Mouse (Mus musculus) natural killer cell, adult 2 months (primary cell): ENCODE measurements around the gene Olfr1260.

ENCODE experiments used
- DNase-seq, 2 experiments: peaks; one replicate each; pipeline ENCODE4 v3.0.0; 2022; ENCODE audit warnings: low spot score in 2 of 2

The Olfr1260 gene

DNA sequence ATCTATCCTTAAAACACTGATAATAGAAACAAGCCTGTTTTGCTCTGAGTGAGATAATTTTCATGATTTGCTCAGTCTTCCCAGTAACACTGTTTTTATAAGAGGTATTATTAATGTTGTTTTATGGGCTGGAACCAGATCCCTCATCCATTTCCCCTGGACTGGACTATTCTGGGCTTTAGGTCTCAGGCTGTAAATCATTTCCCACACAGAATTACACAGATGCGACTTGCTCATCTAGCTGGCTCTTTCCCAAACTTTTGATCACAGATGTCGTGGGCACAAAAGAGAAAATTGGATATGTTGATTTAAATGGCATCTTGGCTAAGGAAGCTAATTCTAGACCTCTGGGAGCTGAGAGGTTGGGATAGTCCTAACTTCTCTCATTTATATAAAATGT is at the start of gene Olfr1260:
Gene Olfr1260 (plus strand): TSS at position 157 of the 400 bp plus-strand sequence.
- DNase-seq = no peak

DNA sequence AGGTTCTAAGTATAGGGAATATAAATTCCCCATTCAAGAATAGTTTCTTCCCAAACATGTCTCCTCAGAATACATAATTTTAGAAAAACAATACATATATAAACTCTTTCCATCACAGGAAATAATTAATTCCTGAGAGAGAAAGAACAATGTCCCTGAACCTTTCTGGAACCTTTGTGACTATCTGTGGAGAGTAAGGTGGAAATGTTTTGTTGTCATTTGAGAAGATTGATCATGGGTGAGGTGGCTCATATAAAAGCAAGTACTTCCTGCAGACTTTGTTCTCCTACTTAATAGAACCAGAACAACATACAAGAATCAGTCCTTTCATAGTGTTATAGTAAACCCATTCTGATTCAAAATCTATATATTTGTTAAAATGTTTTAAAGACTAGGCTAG is 47.1 kb upstream of the Olfr1260 start, which contains the start of gene Olfr1258:
Gene Olfr1258 (plus strand): TSS at position 301 of the 400 bp plus-strand sequence.
- no peak for DNase-seq

DNA sequence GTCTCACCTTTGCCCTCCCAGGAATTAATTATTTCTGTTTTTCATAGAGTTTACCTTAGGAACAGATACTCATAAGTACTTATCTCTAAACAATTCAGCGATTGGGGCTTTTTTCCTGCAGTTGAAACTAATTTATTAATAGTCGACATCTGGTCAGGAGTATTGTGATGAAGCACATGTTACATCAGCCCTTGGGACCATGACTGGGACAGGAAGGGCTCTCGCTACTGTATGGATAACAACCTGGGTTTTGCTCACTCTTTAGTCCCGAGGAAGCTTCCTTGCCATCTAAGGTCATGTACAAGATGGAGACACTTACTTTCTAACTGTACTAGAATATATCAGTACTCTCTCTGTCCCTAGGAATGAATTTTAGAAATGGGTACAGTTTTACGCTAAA is 25.6 kb upstream of the Olfr1260 start, which contains the start of gene Olfr1259:
Gene Olfr1259 (minus strand): TSS at position 101 of the 400 bp plus-strand sequence.
- no peak for DNase-seq

DNA sequence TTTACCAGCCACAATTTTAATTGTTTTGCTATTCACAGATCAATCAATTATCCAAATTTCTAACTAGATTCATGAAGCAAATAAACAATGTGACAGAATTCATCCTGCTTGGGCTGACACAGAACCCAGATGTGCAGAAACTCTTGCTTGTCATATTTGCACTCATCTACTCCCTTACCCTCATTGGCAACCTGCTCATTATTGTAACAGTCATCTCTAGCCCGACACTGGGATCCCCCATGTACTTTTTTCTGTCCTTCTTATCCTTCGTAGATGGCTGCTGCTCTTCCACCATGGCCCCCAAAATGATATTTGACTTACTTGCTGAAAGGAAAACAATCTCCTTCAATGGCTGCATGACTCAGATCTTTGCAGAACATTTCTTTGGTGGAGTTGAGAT is 3.6 kb downstream of the Olfr1260 start:
- no peak for DNase-seq

DNA sequence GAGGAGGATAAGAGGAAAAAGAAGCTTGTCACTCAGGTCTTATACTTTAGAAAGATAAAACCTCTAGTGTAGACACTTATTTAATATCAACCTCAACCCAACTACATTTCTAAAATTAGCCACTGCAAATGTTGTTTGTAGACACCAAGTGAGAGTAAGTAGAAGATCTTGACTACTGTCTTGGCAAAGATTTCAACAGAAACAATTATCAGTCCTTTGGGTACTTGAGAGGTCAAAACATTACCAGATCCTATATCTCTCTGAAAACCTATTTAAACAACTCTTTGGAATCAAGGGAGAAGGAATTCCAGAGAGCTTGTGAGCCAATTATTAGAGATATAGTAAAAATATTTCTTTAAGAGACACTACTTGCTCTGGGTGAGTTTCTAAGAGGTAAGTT is 16.8 kb downstream of the Olfr1260 start, which contains the start of gene Olfr1261:
Gene Olfr1261 (plus strand): TSS at position 301 of the 400 bp plus-strand sequence.
- DNase-seq = no peak

DNA sequence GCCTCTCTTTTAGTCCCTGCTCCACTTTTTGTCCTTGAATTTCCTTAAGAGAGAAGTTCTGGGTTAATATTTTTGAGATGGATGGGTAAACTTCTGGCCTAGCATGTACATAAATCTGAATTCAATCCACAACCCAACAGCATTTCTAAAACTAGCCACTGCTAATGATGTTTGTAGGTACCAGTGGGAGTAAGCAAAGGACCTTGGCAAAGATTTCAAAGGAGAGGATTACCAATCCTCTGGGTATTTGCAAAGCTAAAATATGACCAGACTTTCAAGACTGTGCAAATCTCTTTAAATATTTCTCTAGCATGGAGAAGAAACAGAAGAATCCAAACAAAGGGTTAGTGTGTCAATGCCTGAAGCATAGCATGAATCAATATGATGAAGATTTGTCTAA is 25.7 kb downstream of the Olfr1260 start, which contains the start of gene Olfr1262:
Gene Olfr1262 (plus strand): TSS at position 301 of the 400 bp plus-strand sequence.
- DNase-seq = no peak

DNA sequence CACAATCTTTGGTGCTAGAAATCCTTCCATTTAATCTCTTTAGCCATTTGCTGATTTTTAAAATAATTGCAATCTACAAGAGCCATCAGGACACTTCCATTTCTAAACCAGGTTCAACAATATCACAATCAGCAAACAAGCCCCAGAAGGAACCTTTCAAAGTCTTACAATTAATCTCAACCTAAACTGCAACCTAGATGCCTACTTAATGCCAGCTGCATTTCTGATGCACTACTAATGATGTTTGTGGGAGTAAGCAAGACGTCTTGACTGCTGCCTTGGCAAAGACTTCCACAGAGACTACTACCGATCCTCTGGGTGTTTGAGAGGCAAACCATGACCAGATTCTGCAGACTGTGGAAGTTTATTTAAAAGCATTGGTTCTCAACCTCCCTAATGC is 37.7 kb downstream of the Olfr1260 start, which contains the start of gene Olfr1263:
Gene Olfr1263 (plus strand): TSS at position 301 of the 400 bp plus-strand sequence.
- DNase-seq = no peak

DNA sequence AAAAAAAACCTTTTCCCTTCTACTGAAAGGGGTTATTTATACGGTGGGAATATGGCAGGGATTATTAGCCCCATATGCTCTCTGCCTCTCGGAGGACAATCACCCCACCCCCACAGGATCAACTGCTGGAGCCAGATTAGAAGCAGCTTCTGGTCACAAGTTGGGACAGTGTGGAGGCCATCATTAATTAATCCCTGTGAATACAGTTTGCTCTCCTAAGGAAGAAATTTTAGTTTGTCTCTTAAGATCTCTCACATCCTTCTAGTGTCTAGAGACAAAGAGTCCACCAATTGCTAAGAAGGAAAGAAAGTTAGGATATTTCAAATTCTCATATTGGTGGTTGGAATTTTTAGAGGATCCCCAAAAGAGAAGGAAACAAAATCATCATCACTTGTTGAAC is 51.3 kb downstream of the Olfr1260 start, which contains the start of gene Olfr1264:
Gene Olfr1264 (minus strand): TSS at position 101 of the 400 bp plus-strand sequence.
- DNase-seq = no peak
